Mouse (Mus musculus): Measurements from ENCODE around the gene Dnajc3. TPM values are rescaled to one million over a fixed set of nuclear protein-coding genes. Genes with fewer than 3 reads are reported as not detected.

Gene Dnajc3
- polyA plus RNA-seq, 1 experiment from 2014 or later, result 32.8 TPM

- H3K4me3 ChIP-seq (ENCODE audit: low read depth, low read length), result no peak overlapping the region
- H3K9ac ChIP-seq (ENCODE audit: low read depth, low read length), result no peak overlapping the region
- H3K4me1 ChIP-seq (ENCODE audit: control insufficient read depth, insufficient read depth, low read length), result no peaks in the 10 kb centered on the region
- no peak overlapping the region for H3K27ac ChIP-seq (ENCODE audit: low read depth, low read length)
- 57% methylated on average over 8 of the region's 8 CpGs for WGBS (ENCODE audit: insufficient replicate concordance)
- no peaks in the 10 kb centered on the region for H3K27me3 ChIP-seq (ENCODE audit: control insufficient read depth, insufficient read depth, low read length)
- no peak for ATAC-seq (replicated peaks; ENCODE audit: insufficient number of reproducible peaks, low FRiP score, low TSS enrichment)
- no peaks in the 10 kb centered on the region for H3K9me3 ChIP-seq (replicated peaks; ENCODE audit: control insufficient read depth, low read length)
- peaks cover 8% of the 10 kb centered on the region for H3K36me3 ChIP-seq (ENCODE audit: control insufficient read depth, insufficient read depth, low read length)
- no peak overlapping the region for H3K4me2 ChIP-seq
Observed at GRCm38 (mm10) chr14:118907592-118907991, 30.2 kb upstream of the Dnajc3 start.

GRCm38 (mm10) chr14:118909872-118910271, 27.9 kb upstream of the Dnajc3 start:
- H3K4me3 ChIP-seq (ENCODE audit: low read depth, low read length), result no peak overlapping the region
- peaks cover 8% of the 10 kb centered on the region for H3K36me3 ChIP-seq (ENCODE audit: control insufficient read depth, insufficient read depth, low read length)
- H3K9me3 ChIP-seq (replicated peaks; ENCODE audit: control insufficient read depth, low read length), result no peaks in the 10 kb centered on the region
- no peak overlapping the region for H3K4me2 ChIP-seq
- 58% methylated on average over 8 of the region's 8 CpGs for WGBS (ENCODE audit: insufficient replicate concordance)
- no peak for ATAC-seq (replicated peaks; ENCODE audit: insufficient number of reproducible peaks, low FRiP score, low TSS enrichment)
- H3K27ac ChIP-seq (ENCODE audit: low read depth, low read length), result no peak overlapping the region
- no peak overlapping the region for H3K9ac ChIP-seq (ENCODE audit: low read depth, low read length)
- H3K27me3 ChIP-seq (ENCODE audit: control insufficient read depth, insufficient read depth, low read length), result no peaks in the 10 kb centered on the region
- no peaks in the 10 kb centered on the region for H3K4me1 ChIP-seq (ENCODE audit: control insufficient read depth, insufficient read depth, low read length)

GRCm38 (mm10) chr14:118910332-118911222, 27.2 kb upstream of the Dnajc3 start:
- H3K27me3 ChIP-seq (ENCODE audit: control insufficient read depth, insufficient read depth, low read length), result no peaks in the 10 kb centered on the region
- H3K9me3 ChIP-seq (replicated peaks; ENCODE audit: control insufficient read depth, low read length), result no peaks in the 10 kb centered on the region
- 0 out of 2 replicates have a peak overlapping the region, but pooled peaks have one; percentile 16 for H3K4me2 ChIP-seq
- H3K27ac ChIP-seq (ENCODE audit: low read depth, low read length), result no peak overlapping the region
- H3K36me3 ChIP-seq (ENCODE audit: control insufficient read depth, insufficient read depth, low read length), result peaks cover 8% of the 10 kb centered on the region
- H3K4me1 ChIP-seq (ENCODE audit: control insufficient read depth, insufficient read depth, low read length), result no peaks in the 10 kb centered on the region
- H3K9ac ChIP-seq (ENCODE audit: low read depth, low read length), result no peak overlapping the region
- ATAC-seq (replicated peaks; ENCODE audit: insufficient number of reproducible peaks, low FRiP score, low TSS enrichment), result no peak
- 59% methylated on average over 29 of the region's 29 CpGs for whole genome bisulfite sequencing (ENCODE audit: insufficient replicate concordance)
- H3K4me3 ChIP-seq (ENCODE audit: low read depth, low read length), result no peak overlapping the region

- H3K4me3 ChIP-seq (ENCODE audit: low read depth, low read length), result no peak overlapping the region
- H3K36me3 ChIP-seq (ENCODE audit: control insufficient read depth, insufficient read depth, low read length), result peaks cover 7% of the 10 kb centered on the region
- no peaks in the 10 kb centered on the region for H3K4me1 ChIP-seq (ENCODE audit: control insufficient read depth, insufficient read depth, low read length)
- H3K9me3 ChIP-seq (replicated peaks; ENCODE audit: control insufficient read depth, low read length), result no peaks in the 10 kb centered on the region
- no peak overlapping the region for H3K27ac ChIP-seq (ENCODE audit: low read depth, low read length)
- H3K9ac ChIP-seq (ENCODE audit: low read depth, low read length), result no peak overlapping the region
- H3K4me2 ChIP-seq, result no peak overlapping the region
- H3K27me3 ChIP-seq (ENCODE audit: control insufficient read depth, insufficient read depth, low read length), result no peaks in the 10 kb centered on the region
- WGBS (ENCODE audit: insufficient replicate concordance), result 81% methylated on average over 6 of the region's 6 CpGs
- ATAC-seq (replicated peaks; ENCODE audit: insufficient number of reproducible peaks, low FRiP score, low TSS enrichment), result no peak
Observed at GRCm38 (mm10) chr14:118911521-118911920, 26.3 kb upstream of the Dnajc3 start.

- H3K9ac ChIP-seq (ENCODE audit: low read depth, low read length), result no peak overlapping the region
- H3K4me2 ChIP-seq, result no peak overlapping the region
- no peaks in the 10 kb centered on the region for H3K27me3 ChIP-seq (ENCODE audit: control insufficient read depth, insufficient read depth, low read length)
- no peak for ATAC-seq (replicated peaks; ENCODE audit: insufficient number of reproducible peaks, low FRiP score, low TSS enrichment)
- H3K4me1 ChIP-seq (ENCODE audit: control insufficient read depth, insufficient read depth, low read length), result no peaks in the 10 kb centered on the region
- peaks cover 2% of the 10 kb centered on the region for H3K36me3 ChIP-seq (ENCODE audit: control insufficient read depth, insufficient read depth, low read length)
- no peak overlapping the region for H3K4me3 ChIP-seq (ENCODE audit: low read depth, low read length)
- 42% methylated on average over 5 of the region's 5 CpGs for WGBS (ENCODE audit: insufficient replicate concordance)
- H3K9me3 ChIP-seq (replicated peaks; ENCODE audit: control insufficient read depth, low read length), result no peaks in the 10 kb centered on the region
- no peak overlapping the region for H3K27ac ChIP-seq (ENCODE audit: low read depth, low read length)
Observed at GRCm38 (mm10) chr14:118913651-118914050, 24.1 kb upstream of the Dnajc3 start.

GRCm38 (mm10) chr14:118919025-118919424, 18.8 kb upstream of the Dnajc3 start:
- no peak overlapping the region for H3K27ac ChIP-seq (ENCODE audit: low read depth, low read length)
- H3K36me3 ChIP-seq (ENCODE audit: control insufficient read depth, insufficient read depth, low read length), result no peaks in the 10 kb centered on the region; the same call in 1 of the 2 replicates
- peaks cover 15% of the 10 kb centered on the region for H3K27me3 ChIP-seq (ENCODE audit: control insufficient read depth, insufficient read depth, low read length)
- no peak overlapping the region for H3K4me3 ChIP-seq (ENCODE audit: low read depth, low read length)
- H3K4me2 ChIP-seq, result no peak overlapping the region
- WGBS (ENCODE audit: insufficient replicate concordance), result 66% methylated on average over 8 of the region's 8 CpGs
- H3K4me1 ChIP-seq (ENCODE audit: control insufficient read depth, insufficient read depth, low read length), result peaks cover 12% of the 10 kb centered on the region
- H3K9ac ChIP-seq (ENCODE audit: low read depth, low read length), result no peak overlapping the region
- ATAC-seq (replicated peaks; ENCODE audit: insufficient number of reproducible peaks, low FRiP score, low TSS enrichment), result no peak
- H3K9me3 ChIP-seq (replicated peaks; ENCODE audit: control insufficient read depth, low read length), result no peaks in the 10 kb centered on the region

- Histone ChIP-seq H3K4me1 (ENCODE audit: control insufficient read depth, insufficient read depth, low read length) (peaks cover 12% of the 10 kb centered on the region), H3K27ac (ENCODE audit: low read depth, low read length) (no peak overlapping the region), H3K36me3 (ENCODE audit: control insufficient read depth, insufficient read depth, low read length) (no peaks in the 10 kb centered on the region; the same call in 1 of the 2 replicates), H3K9me3 (replicated peaks; ENCODE audit: control insufficient read depth, low read length) (no peaks in the 10 kb centered on the region), H3K4me3 (ENCODE audit: low read depth, low read length) (no peak overlapping the region), H3K27me3 (ENCODE audit: control insufficient read depth, insufficient read depth, low read length) (peaks cover 15% of the 10 kb centered on the region), H3K9ac (ENCODE audit: low read depth, low read length) (no peak overlapping the region), H3K4me2 (no peak overlapping the region)
- 62% methylated on average over 7 of the region's 7 CpGs for WGBS (ENCODE audit: insufficient replicate concordance)
- no peak for ATAC-seq (replicated peaks; ENCODE audit: insufficient number of reproducible peaks, low FRiP score, low TSS enrichment)
Observed at GRCm38 (mm10) chr14:118920654-118921053, 17.1 kb upstream of the Dnajc3 start.

- ATAC-seq (replicated peaks; ENCODE audit: insufficient number of reproducible peaks, low FRiP score, low TSS enrichment), result no peak
- Histone ChIP-seq H3K4me2 (peak overlapping the region; percentile 92), H3K27ac (ENCODE audit: low read depth, low read length) (no peak overlapping the region), H3K9ac (ENCODE audit: low read depth, low read length) (peak overlapping the region; percentile 58; the same call in 1 of the 2 replicates), H3K4me3 (ENCODE audit: low read depth, low read length) (peak overlapping the region; percentile 48), H3K4me1 (ENCODE audit: control insufficient read depth, insufficient read depth, low read length) (peaks cover 12% of the 10 kb centered on the region), H3K27me3 (ENCODE audit: control insufficient read depth, insufficient read depth, low read length) (peaks cover 15% of the 10 kb centered on the region), H3K9me3 (replicated peaks; ENCODE audit: control insufficient read depth, low read length) (no peaks in the 10 kb centered on the region), H3K36me3 (ENCODE audit: control insufficient read depth, insufficient read depth, low read length) (no peaks in the 10 kb centered on the region; the same call in 1 of the 2 replicates)
- 19% methylated on average over 22 of the region's 22 CpGs for WGBS (ENCODE audit: insufficient replicate concordance)
Observed at GRCm38 (mm10) chr14:118922251-118922650, 15.5 kb upstream of the Dnajc3 start.
